Mouse (Mus musculus): ENCODE measurements around the gene Tap2. TPM values are rescaled to one million over a fixed set of nuclear protein-coding genes. Genes with fewer than 3 reads are reported as not detected.

Tap2 gene
- total and polyA plus RNA-seq, 3 experiments, result 43.6 to 64.1 (median 55.6) TPM

GRCm38 (mm10) chr17:34196491-34196890, 6.8 kb upstream of the Tap2 start:
- no peak for DNase-seq

- peak; percentile 94 for DNase-seq
Measured at GRCm38 (mm10) chr17:34196941-34197894, 6.1 kb upstream of the Tap2 start, which contains the start of gene Psmb8. Psmb8 (plus strand) TSS chr17:34197721.

GRCm38 (mm10) chr17:34197904-34198520, 5.3 kb upstream of the Tap2 start:
- peak; percentile 76 for DNase-seq

- DNase-seq, result no peak
Measured at GRCm38 (mm10) chr17:34198521-34198912, 4.8 kb upstream of the Tap2 start.

GRCm38 (mm10) chr17:34199050-34199619, 4.2 kb upstream of the Tap2 start:
- DNase-seq, result no peak

- no peak for DNase-seq
Measured at GRCm38 (mm10) chr17:34200047-34200446, 3.3 kb upstream of the Tap2 start.

- no peak for DNase-seq
Measured at GRCm38 (mm10) chr17:34200772-34201505, 2.4 kb upstream of the Tap2 start.

GRCm38 (mm10) chr17:34201506-34202055, 1.7 kb upstream of the Tap2 start:
- DNase-seq, result no peak

- DNase-seq, result no peak
Measured at GRCm38 (mm10) chr17:34202760-34203442, 426 bp upstream of the Tap2 start.

GRCm38 (mm10) chr17:34204303-34205010, 1.1 kb downstream of the Tap2 start:
- peak; percentile 92 for DNase-seq

- peak; percentile 52 for DNase-seq
Measured at GRCm38 (mm10) chr17:34205021-34205745, 1.9 kb downstream of the Tap2 start.

- DNase-seq, result peak; percentile 40
Measured at GRCm38 (mm10) chr17:34205746-34206176, 2.4 kb downstream of the Tap2 start.

- DNase-seq, result no peak
Measured at GRCm38 (mm10) chr17:34206731-34207130, 3.4 kb downstream of the Tap2 start.

- DNase-seq, result no peak
Measured at GRCm38 (mm10) chr17:34207456-34207855, 4.1 kb downstream of the Tap2 start.

GRCm38 (mm10) chr17:34207866-34208265, 4.5 kb downstream of the Tap2 start:
- no peak for DNase-seq

- DNase-seq, result no peak
Measured at GRCm38 (mm10) chr17:34208421-34208820, 5.1 kb downstream of the Tap2 start.

GRCm38 (mm10) chr17:34209680-34210079, 6.4 kb downstream of the Tap2 start:
- no peak for DNase-seq

- DNase-seq, result peak; percentile 81
Measured at GRCm38 (mm10) chr17:34210599-34210998, 7.3 kb downstream of the Tap2 start.

- no peak for DNase-seq
Measured at GRCm38 (mm10) chr17:34211746-34212365, 8.5 kb downstream of the Tap2 start.
